Mouse (Mus musculus) left cerebral cortex, adult 2 months (tissue): ENCODE results near the gene Smarcd1. TPM values are rescaled to one million over a fixed set of nuclear protein-coding genes. Genes with fewer than 3 reads are reported as not detected.

Source experiments
- DNase-seq, 2 experiments: peaks; one replicate each; pipeline ENCODE4 v3.0.0; 2021 to 2022; ENCODE audit warnings: low spot score in 2 of 2, mixed read lengths in 1 of 2; ENCODE audit errors: extremely low spot score in 1 of 2
- H3K27ac ChIP-seq: fragments of 200-600 bp; 2 replicates; pipeline ENCODE4 v1.8.1; 2022
- H3K4me3 ChIP-seq: fragments of 200-600 bp; 2 replicates; pipeline ENCODE4 v1.8.1; 2022
- CTCF ChIP-seq: fragments of 200-600 bp; IDR thresholded peaks from 2 replicates; pipeline ENCODE4 v1.8.1; 2022; ENCODE audit warnings: antibody characterized with exemption, mild to moderate bottlenecking, moderate library complexity
- intact Hi-C: fragments of 180-260 bp; cut with DNase I; formaldehyde crosslinking; loops from one replicate; pipeline ENCODE4 v1.15.1; 2025
- total RNA-seq, 2 experiments: library from RNA; stranded (reverse); gene quantifications; 2 replicates each; pipeline ENCODE4 v1.2.3; 2021

Smarcd1 gene
- total RNA-seq, 2 experiments from 2014 or later, result 157 to 163 TPM

GRCm38 (mm10) chr15:99705440-99706048 is 3.6 kb downstream of the Smarcd1 start, which contains the start of gene Gm17349:
Gm17349 (minus strand) TSS chr15:99705490.
- DNase-seq, result peak; percentile 53 to 63
- intact Hi-C loops, result loop anchor here (2.0 kb wide), 1 partner anchor 19 kb away; the partner anchor contains the start of gene Cox14
- peak within 1 kb of the TSS; percentile 99 for H3K27ac ChIP-seq
- TF ChIP-seq CTCF, result peak; percentile 91
- peak within 1 kb of the TSS; percentile 43 for H3K4me3 ChIP-seq

DNA sequence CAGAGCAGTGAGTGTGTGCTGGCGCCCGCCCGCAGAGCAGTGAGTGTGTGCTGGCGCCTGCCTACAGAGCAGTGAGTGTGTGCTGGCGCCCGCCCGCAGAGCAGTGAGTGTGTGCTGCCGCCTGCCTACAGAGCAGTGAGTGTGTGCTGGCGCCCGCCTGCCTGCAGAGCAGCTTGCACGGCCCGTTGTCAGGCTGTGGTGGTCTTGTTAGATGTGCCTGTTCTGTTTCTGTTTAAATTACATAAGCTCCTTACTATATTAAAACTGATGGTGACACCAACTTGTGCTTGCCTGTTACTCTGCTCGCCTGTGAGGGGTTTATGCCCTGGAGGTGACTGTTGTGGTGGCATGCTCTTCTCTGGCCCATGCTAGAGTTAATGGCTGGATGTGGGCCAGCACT is 6.2 kb downstream of the Smarcd1 start:
- intact Hi-C loops, result no loop called here
- no peak for DNase-seq
- Histone ChIP-seq H3K4me3 (no peak overlapping the region), H3K27ac (no peak overlapping the region)
- TF ChIP-seq CTCF, result no peak

- Histone ChIP-seq H3K4me3 (no peak overlapping the region), H3K27ac (no peak overlapping the region; the same call in 1 of the 2 replicates)
- no peak for DNase-seq
- no peak for TF ChIP-seq CTCF
- intact Hi-C loops, result no loop called here
Measured at GRCm38 (mm10) chr15:99710221-99711190, 8.6 kb downstream of the Smarcd1 start.

DNA sequence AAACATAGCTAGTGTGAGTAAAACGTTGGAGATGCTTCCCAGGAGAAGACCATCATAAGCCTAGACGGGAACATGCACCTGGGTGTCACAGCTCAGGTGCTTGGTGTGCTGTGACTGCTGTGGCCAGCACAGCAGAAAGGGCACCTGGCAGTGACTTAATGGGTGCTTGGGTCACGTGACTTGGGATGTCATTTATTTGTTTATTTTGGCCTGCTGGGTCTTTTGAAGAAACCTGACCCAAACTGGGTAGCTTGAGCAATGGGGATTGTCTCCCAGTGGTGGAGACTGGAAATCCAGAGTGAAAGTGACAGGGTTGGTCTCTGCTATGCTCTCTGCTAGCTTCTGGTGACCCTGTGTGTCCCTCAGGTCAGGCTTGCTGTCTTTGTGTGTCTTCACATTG is 9.6 kb downstream of the Smarcd1 start:
- intact Hi-C loops, result no loop called here
- DNase-seq, result no peak
- no peak for TF ChIP-seq CTCF
- Histone ChIP-seq H3K4me3 (no peak overlapping the region), H3K27ac (no peak overlapping the region; the same call in 1 of the 2 replicates)

- no peak for TF ChIP-seq CTCF
- intact Hi-C loops, result no loop called here
- H3K27ac ChIP-seq, result peak overlapping the region; percentile 92
- H3K4me3 ChIP-seq, result no peak overlapping the region
- DNase-seq, result no peak
Measured at GRCm38 (mm10) chr15:99712666-99713559, 11.0 kb downstream of the Smarcd1 start.

GRCm38 (mm10) chr15:99713569-99713968 is 11.6 kb downstream of the Smarcd1 start:
- intact Hi-C loops, result no loop called here
- peak overlapping the region; percentile 92 for H3K27ac ChIP-seq
- TF ChIP-seq CTCF, result no peak; the same call in none of the 2 replicates
- H3K4me3 ChIP-seq, result no peak overlapping the region
- no peak for DNase-seq

- Histone ChIP-seq H3K4me3 (no peak overlapping the region), H3K27ac (peak overlapping the region; percentile 92)
- no peak for DNase-seq
- TF ChIP-seq CTCF, result no peak
- intact Hi-C loops, result no loop called here
Measured at GRCm38 (mm10) chr15:99714206-99714605, 12.3 kb downstream of the Smarcd1 start.

DNA sequence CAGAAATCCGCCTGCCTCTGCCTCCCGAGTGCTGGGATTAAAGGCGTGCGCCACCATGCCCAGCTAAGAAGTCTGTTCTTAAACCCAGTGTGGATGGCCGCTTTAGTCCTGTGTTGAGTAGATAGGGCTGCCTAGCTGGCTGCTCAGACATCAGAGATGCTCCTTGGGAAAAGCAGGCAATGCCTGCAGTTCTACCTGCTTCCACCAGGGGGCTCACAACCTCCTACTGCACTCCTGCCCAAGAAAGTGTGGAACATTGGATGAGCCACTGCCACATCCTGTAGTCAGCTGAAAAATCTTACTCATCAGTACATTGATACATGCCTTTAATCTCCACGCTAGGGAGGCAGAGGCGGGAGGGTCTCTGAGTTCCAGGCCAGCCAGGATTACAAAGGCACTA is 12.9 kb downstream of the Smarcd1 start:
- DNase-seq, result peak; percentile 84 to 86
- no peak overlapping the region for H3K4me3 ChIP-seq
- intact Hi-C loops, result no loop called here
- TF ChIP-seq CTCF, result peak; percentile 98
- peak overlapping the region; percentile 92 for H3K27ac ChIP-seq

GRCm38 (mm10) chr15:99715361-99715865 is 13.5 kb downstream of the Smarcd1 start:
- no peak for TF ChIP-seq CTCF
- H3K4me3 ChIP-seq, result no peak overlapping the region
- peak overlapping the region; percentile 92 for H3K27ac ChIP-seq
- intact Hi-C loops, result no loop called here
- DNase-seq, result peak; percentile 57 to 65

DNA sequence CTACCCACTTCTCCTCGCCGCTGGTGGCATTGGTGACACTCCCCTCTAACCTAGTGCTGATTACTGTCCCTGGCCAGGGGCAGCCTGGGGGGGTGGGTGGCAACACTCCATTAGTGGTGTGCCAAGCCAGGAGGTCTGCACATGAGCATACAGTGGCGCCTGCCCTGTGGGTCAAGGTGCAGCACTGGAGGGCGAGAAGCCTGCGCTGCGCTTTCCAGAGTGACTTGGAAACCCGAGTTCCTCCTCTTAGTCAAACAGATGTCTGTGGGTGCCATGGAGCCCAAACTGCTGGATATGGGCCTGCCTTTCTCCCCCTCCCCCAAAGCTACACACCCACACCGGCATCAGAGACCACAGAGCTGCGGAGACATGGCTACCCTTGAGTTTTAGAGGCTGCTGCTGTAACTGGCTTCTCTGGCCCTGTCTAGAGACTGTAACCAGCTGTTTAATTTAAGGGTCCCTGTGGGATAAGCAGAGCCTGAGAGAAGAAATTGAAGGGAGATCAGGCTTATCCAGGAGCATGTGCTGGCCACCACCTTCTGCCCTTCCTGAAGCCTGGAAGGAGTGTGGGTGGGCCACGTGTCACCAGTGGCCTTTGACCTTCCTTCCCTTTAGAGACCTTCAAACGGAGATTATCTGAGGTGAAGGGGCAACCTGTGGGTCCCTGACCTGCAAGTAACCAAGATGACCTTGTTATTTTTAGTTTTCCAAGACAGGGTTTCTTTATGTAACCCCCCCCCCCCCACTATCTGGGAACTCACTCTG is 14.2 kb downstream of the Smarcd1 start:
- TF ChIP-seq CTCF, result no peak
- no peak overlapping the region for H3K4me3 ChIP-seq
- no peak for DNase-seq
- H3K27ac ChIP-seq, result peak overlapping the region; percentile 92
- intact Hi-C loops, result loop anchor here (2.0 kb wide), 1 partner anchor 13 kb away; the partner anchor contains the start of gene Smarcd1
